Mouse (Mus musculus): Measurements from ENCODE around the gene Caskin2.

DNA sequence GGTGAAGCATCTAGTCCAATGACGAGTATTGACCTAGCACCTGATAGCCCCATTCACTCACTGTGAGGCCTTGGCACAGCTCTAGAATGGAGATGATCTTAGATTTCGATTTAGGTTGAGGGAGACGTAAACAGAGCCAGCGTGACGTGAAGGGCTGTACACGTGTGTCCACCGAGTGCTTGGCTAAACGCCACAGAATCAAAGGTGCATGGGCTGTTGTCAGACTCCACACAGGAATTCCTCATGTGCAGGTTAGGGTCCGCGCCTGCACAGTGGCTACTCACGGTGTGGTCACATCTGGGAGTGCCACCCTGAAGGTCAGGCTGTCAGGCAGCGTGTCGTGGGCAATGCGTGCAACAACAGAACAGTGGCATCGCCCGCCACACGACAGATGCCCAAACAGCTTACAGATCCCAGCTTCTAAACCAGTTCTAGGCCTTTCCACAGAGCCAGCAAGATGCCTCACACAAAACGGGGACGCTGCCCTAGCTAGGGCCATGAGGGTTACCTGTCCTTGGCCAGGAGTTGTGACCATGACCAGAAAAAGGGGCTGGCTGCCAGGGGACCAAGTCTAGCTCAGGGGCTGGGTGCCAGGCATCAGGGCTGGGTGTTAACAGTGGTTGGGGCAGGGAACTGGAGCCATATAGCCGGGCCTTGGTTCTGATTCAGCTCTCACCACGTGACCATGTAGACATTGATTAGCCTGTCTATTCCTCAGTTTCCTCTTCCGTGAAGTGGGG lies 24.3 kb upstream of the Caskin2 start:
- TF ChIP-seq CTCF (IDR thresholded peaks at IDR 0.05; ENCODE audit: low read depth, low read length) (no peak), GATA1 (IDR thresholded peaks at IDR 0.05; ENCODE audit: borderline replicate concordance, low read length) (no peak)

Data from G1E (cell line).